Mouse (Mus musculus) embryonic facial prominence, embryonic 15.5 days (tissue): Measurements from ENCODE around the gene Daam1. TPM values are rescaled to one million over a fixed set of nuclear protein-coding genes. Genes with fewer than 3 reads are reported as not detected.
A peak's percentile ranks its signal among the peaks of the same experiment; 100 is the strongest.

Experiments
- ATAC-seq: fragments of 200-750 bp; cut with Nextera tagmentation; 2 replicates; pipeline ENCODE4 v1.8.0; 2017; ENCODE audit warnings: low read depth, moderate TSS enrichment; ENCODE audit not compliant: insufficient number of reproducible peaks, low FRiP score, low TSS enrichment
- H3K27ac ChIP-seq: fragments of 300-500 bp; sonication (generic); replicated peaks from 2 replicates; pipeline ENCODE4 v1.5.1; 2015; ENCODE audit warnings: mild to moderate bottlenecking, inconsistent platforms
- H3K27me3 ChIP-seq: fragments of 300-500 bp; sonication (generic); 2 replicates; pipeline ENCODE4 v1.6.1; 2015; ENCODE audit warnings: inconsistent platforms
- H3K36me3 ChIP-seq: fragments of 300-500 bp; sonication (generic); 2 replicates; pipeline ENCODE4 v1.6.1; 2015; ENCODE audit warnings: mild to moderate bottlenecking, inconsistent platforms
- H3K4me1 ChIP-seq: fragments of 300-500 bp; sonication (generic); 2 replicates; pipeline ENCODE4 v1.6.1; 2015; ENCODE audit warnings: inconsistent platforms
- H3K4me2 ChIP-seq: fragments of 300-500 bp; sonication (generic); replicated peaks from 2 replicates; pipeline ENCODE4 v1.6.1; 2015; ENCODE audit warnings: mild to moderate bottlenecking, inconsistent platforms
- H3K4me3 ChIP-seq: fragments of 300-500 bp; sonication (generic); replicated peaks from 2 replicates; pipeline ENCODE4 v1.5.1; 2015; ENCODE audit warnings: mild to moderate bottlenecking, inconsistent platforms
- H3K9ac ChIP-seq: fragments of 300-500 bp; sonication (generic); 2 replicates; pipeline ENCODE4 v1.6.1; 2015; ENCODE audit warnings: inconsistent platforms
- H3K9me3 ChIP-seq: fragments of 300-500 bp; sonication (generic); replicated peaks from 2 replicates; pipeline ENCODE4 v1.6.1; 2016; ENCODE audit warnings: inconsistent platforms
- WGBS: fragments of 180-500 bp; shearing (Covaris S2); methylation state at CpG from one replicate; pipeline ENCODE4 v1.1.7; 2015; 5-methylcytosine and 5-hydroxymethylcytosine counted together
- polyA plus RNA-seq: library from polyadenylated mRNA; unstranded; fragments of >200 nt; fragmentation: Nextera tagmentation; extraction: Ambion mirVana; gene quantifications from 2 replicates; pipeline ENCODE4 v1.2.1, GENCODE M21; 2015

Gene Daam1
- polyA plus RNA-seq, 1 experiment from 2014 or later: 11.7 TPM

GRCm38 (mm10) chr12:71899566-71899965, 68.7 kb downstream of the Daam1 start:
- no peak overlapping the region for H3K4me2 ChIP-seq
- H3K9me3 ChIP-seq: no peaks in the 10 kb centered on the region
- no peak for ATAC-seq
- no peaks in the 10 kb centered on the region for H3K36me3 ChIP-seq
- H3K27ac ChIP-seq: 0 out of 2 replicates have a peak overlapping the region, but pooled peaks have one; percentile 45
- H3K27me3 ChIP-seq: no peaks in the 10 kb centered on the region
- 79% methylated on average over 4 of the region's 4 CpGs for WGBS
- no peak overlapping the region for H3K9ac ChIP-seq
- H3K4me3 ChIP-seq: no peak overlapping the region
- peaks cover 23% of the 10 kb centered on the region for H3K4me1 ChIP-seq

DNA sequence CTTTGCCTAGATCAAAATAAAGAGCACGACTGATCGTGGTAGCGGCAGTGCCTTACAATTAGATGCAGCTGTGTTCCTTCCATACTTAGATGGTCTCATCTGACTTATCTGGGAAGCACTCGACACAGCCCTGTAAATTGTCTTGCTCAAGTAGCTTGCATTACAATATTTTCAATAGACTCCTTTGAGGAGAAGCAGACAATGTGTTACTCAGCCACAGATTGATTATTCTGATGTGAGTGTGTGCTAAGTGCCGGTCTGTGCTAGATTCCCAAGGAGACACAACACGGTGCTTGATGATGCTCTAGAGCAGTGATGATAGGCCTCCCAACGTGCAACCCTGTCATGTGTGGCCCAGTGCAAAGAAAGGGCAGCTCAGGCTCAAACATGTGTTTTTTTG, 70.3 kb downstream of the Daam1 start:
- WGBS: 54% methylated on average over 7 of the region's 7 CpGs
- Histone ChIP-seq H3K4me2 (no peak overlapping the region), H3K4me1 (peaks cover 34% of the 10 kb centered on the region), H3K27ac (no peak overlapping the region), H3K36me3 (no peaks in the 10 kb centered on the region), H3K9me3 (no peaks in the 10 kb centered on the region), H3K9ac (no peak overlapping the region), H3K27me3 (no peaks in the 10 kb centered on the region), H3K4me3 (no peak overlapping the region)
- ATAC-seq: no peak

DNA sequence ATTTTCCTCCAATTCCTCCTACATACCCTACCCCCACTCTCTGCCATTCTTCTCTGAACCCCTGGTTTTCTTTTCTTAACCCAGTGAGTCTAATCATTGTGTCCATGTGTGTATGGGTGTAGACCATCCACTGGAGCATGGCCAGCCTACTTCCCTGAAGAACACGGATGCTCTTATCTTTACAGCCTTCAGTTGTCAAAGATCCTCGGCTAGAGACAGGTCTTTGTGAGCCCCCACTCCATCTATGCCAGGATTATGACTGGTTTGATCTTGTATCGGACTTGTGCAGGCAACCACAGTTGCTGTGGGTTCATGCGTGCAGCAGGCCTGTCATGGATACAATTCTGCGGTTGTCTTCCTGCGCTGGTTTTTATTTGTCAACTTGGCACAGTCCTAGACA, 71.0 kb downstream of the Daam1 start:
- H3K4me1 ChIP-seq: peaks cover 40% of the 10 kb centered on the region
- no peaks in the 10 kb centered on the region for H3K9me3 ChIP-seq
- no peak overlapping the region for H3K4me3 ChIP-seq
- H3K9ac ChIP-seq: no peak overlapping the region
- whole genome bisulfite sequencing: 92% methylated on average over 6 of the region's 6 CpGs
- H3K27me3 ChIP-seq: no peaks in the 10 kb centered on the region
- no peak overlapping the region for H3K27ac ChIP-seq
- no peaks in the 10 kb centered on the region for H3K36me3 ChIP-seq
- H3K4me2 ChIP-seq: no peak overlapping the region
- no peak for ATAC-seq

DNA sequence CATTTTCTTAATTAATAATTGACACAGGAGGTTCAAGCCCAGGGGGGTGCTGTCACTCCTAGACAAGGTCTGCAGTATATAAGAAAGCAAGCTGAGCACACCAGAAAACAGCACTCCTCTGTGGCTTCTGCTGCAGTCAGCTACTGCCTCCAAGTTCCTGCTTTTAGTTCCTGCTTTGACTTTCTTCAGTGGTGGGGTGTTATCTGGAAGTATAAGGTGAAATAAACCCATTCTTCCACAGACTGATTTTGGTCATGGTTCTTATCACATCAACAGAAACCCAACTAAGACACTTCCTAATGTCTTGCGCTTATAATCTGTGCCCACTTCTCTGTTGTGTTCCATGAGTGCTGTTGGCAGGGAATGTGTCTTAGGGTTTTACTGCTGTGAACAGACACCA, 71.4 kb downstream of the Daam1 start:
- no peaks in the 10 kb centered on the region for H3K36me3 ChIP-seq
- no peak overlapping the region for H3K9ac ChIP-seq
- peaks cover 42% of the 10 kb centered on the region for H3K4me1 ChIP-seq
- H3K9me3 ChIP-seq: no peaks in the 10 kb centered on the region
- 100% methylated on average over 1 of the region's 1 CpGs for WGBS
- no peak overlapping the region for H3K4me2 ChIP-seq
- no peak for ATAC-seq
- no peaks in the 10 kb centered on the region for H3K27me3 ChIP-seq
- no peak overlapping the region for H3K27ac ChIP-seq
- no peak overlapping the region for H3K4me3 ChIP-seq

- Histone ChIP-seq H3K9ac (no peak overlapping the region), H3K4me3 (no peak overlapping the region), H3K4me1 (peaks cover 32% of the 10 kb centered on the region), H3K4me2 (no peak overlapping the region), H3K9me3 (no peaks in the 10 kb centered on the region), H3K27ac (no peak overlapping the region), H3K27me3 (no peaks in the 10 kb centered on the region), H3K36me3 (no peaks in the 10 kb centered on the region)
- 95% methylated on average over 4 of the region's 4 CpGs for WGBS
- ATAC-seq: no peak
Observed at GRCm38 (mm10) chr12:71903218-71903617, 72.3 kb downstream of the Daam1 start.

DNA sequence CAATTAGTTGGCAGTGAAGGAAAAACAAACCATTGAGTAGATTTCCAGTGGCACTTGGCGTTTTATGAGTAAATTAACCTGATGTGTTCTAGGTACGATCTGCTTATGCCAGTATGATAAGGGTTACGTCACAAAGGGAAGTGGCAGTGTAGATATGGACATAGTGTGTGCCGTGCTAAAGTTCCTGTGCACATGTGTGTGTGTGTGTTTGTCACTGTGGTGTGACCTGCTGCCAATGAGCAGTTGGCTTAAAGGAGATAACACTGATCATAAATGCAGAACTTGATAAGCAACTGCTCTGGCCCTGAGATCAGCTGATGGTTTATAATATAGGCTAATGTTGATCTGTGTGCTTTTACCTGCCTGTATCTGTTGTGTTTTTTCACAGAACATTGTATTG, 73.4 kb downstream of the Daam1 start:
- no peaks in the 10 kb centered on the region for H3K27me3 ChIP-seq
- H3K4me2 ChIP-seq: no peak overlapping the region
- ATAC-seq: no peak
- no peaks in the 10 kb centered on the region for H3K36me3 ChIP-seq
- peaks cover 22% of the 10 kb centered on the region for H3K4me1 ChIP-seq
- WGBS: 86% methylated on average over 4 of the region's 4 CpGs
- H3K4me3 ChIP-seq: no peak overlapping the region
- H3K9ac ChIP-seq: no peak overlapping the region
- H3K27ac ChIP-seq: no peak overlapping the region
- H3K9me3 ChIP-seq: no peaks in the 10 kb centered on the region

DNA sequence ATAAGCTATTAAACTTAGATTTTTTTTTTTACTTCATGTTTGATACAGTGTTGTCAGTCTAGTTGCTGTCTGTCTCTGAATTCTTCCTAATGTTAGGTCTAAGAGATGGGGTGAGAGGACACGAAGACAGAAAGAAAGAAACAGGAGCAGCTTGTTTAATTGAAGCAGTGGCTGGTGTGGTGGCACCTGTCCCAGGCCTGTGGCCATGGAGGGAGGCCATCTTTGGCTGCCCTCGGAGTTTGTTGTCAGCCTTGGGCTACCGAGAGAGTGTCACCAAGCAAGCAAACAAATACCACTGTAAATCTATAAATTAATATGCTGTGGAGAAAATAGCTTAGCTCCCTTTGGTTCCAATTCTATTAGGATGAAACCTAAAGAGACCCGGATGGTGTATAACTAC, 74.0 kb downstream of the Daam1 start:
- Histone ChIP-seq H3K4me1 (peaks cover 22% of the 10 kb centered on the region), H3K9me3 (no peaks in the 10 kb centered on the region), H3K36me3 (no peaks in the 10 kb centered on the region), H3K27me3 (no peaks in the 10 kb centered on the region), H3K4me3 (no peak overlapping the region), H3K4me2 (no peak overlapping the region), H3K9ac (no peak overlapping the region), H3K27ac (no peak overlapping the region)
- no peak for ATAC-seq
- 80% methylated on average over 4 of the region's 4 CpGs for WGBS

GRCm38 (mm10) chr12:71905640-71906320, 74.9 kb downstream of the Daam1 start:
- ATAC-seq: no peak

GRCm38 (mm10) chr12:71906582-71907267, 75.8 kb downstream of the Daam1 start:
- ATAC-seq: peak; percentile 60

More at GRCm38 (mm10) chr12:71905640-71906320, 74.9 kb downstream of the Daam1 start:
- Histone ChIP-seq H3K9ac (no peak overlapping the region), H3K36me3 (no peaks in the 10 kb centered on the region), H3K4me2 (no peak overlapping the region), H3K27ac (peak overlapping the region; percentile 78), H3K4me3 (no peak overlapping the region), H3K9me3 (no peaks in the 10 kb centered on the region), H3K4me1 (peaks cover 22% of the 10 kb centered on the region), H3K27me3 (no peaks in the 10 kb centered on the region)
- 70% methylated on average over 13 of the region's 13 CpGs for WGBS

GRCm38 (mm10) chr12:71908984-71909383, 78.1 kb downstream of the Daam1 start:
- Histone ChIP-seq H3K9ac (no peak overlapping the region), H3K4me2 (no peak overlapping the region), H3K4me3 (no peak overlapping the region), H3K27me3 (no peaks in the 10 kb centered on the region), H3K27ac (no peak overlapping the region), H3K36me3 (no peaks in the 10 kb centered on the region), H3K9me3 (no peaks in the 10 kb centered on the region), H3K4me1 (peaks cover 24% of the 10 kb centered on the region)
- WGBS: 90% methylated on average over 5 of the region's 5 CpGs
- ATAC-seq: no peak

More at GRCm38 (mm10) chr12:71906582-71907267, 75.8 kb downstream of the Daam1 start:
- Histone ChIP-seq H3K4me1 (peaks cover 22% of the 10 kb centered on the region), H3K4me2 (no peak overlapping the region), H3K27me3 (no peaks in the 10 kb centered on the region), H3K9ac (no peak overlapping the region), H3K9me3 (no peaks in the 10 kb centered on the region), H3K4me3 (no peak overlapping the region), H3K27ac (peak overlapping the region; percentile 78), H3K36me3 (no peaks in the 10 kb centered on the region)
- 85% methylated on average over 12 of the region's 12 CpGs for WGBS

DNA sequence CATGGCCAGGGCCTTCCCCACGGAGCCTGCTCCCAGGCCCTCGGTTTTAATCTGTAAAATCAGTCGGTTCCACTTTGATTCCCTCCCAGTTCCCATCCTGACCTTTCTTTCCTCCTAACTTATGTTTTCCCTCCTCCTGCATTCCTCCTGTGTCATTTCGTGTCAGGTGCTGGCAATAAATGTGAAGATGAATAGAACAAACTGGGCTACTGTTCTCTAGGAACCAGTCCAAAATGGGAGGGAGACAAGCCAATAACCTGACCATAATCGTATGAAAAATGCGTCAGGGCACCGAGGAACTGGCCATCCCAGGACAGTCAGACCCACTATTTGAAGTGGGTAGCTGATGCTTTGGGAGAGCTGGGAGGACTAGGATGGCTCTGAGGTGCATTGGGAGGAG, 79.4 kb downstream of the Daam1 start:
- Histone ChIP-seq H3K4me2 (no peak overlapping the region), H3K4me1 (peaks cover 20% of the 10 kb centered on the region), H3K27ac (no peak overlapping the region), H3K4me3 (no peak overlapping the region), H3K27me3 (no peaks in the 10 kb centered on the region), H3K36me3 (no peaks in the 10 kb centered on the region), H3K9me3 (no peaks in the 10 kb centered on the region), H3K9ac (no peak overlapping the region)
- WGBS: 72% methylated on average over 7 of the region's 7 CpGs
- no peak for ATAC-seq
